Mouse (Mus musculus) NIH3T3 (cell line): ENCODE results near the gene Gm815.

Experiments used
- DNase-seq: peaks from one replicate; pipeline ENCODE4 v3.0.0-alpha.2; 2012; ENCODE audit warnings: low read depth

Gene Gm815

GRCm38 (mm10) chr19:26885616-26886015 is at the start of gene Gm815:
TSS of gene Gm815 (plus strand) at chr19:26885881.
- DNase-seq: no peak

GRCm38 (mm10) chr19:26837626-26838025 is 48.1 kb upstream of the Gm815 start:
- no peak for DNase-seq

- no peak for DNase-seq
Measured at GRCm38 (mm10) chr19:26843896-26844295, 41.8 kb upstream of the Gm815 start.

GRCm38 (mm10) chr19:26844813-26845212 is 40.9 kb upstream of the Gm815 start:
- no peak for DNase-seq

GRCm38 (mm10) chr19:26845276-26846016 is 40.2 kb upstream of the Gm815 start:
- DNase-seq: peak; percentile 98

GRCm38 (mm10) chr19:26846017-26846285 is 39.7 kb upstream of the Gm815 start:
- no peak for DNase-seq

GRCm38 (mm10) chr19:26851017-26851782 is 34.5 kb upstream of the Gm815 start:
- DNase-seq: no peak

GRCm38 (mm10) chr19:26852325-26852900 is 33.3 kb upstream of the Gm815 start:
- DNase-seq: no peak

GRCm38 (mm10) chr19:26853701-26854282 is 31.9 kb upstream of the Gm815 start:
- DNase-seq: peak; percentile 93

- no peak for DNase-seq
Measured at GRCm38 (mm10) chr19:26854661-26855060, 31.0 kb upstream of the Gm815 start.

GRCm38 (mm10) chr19:26855152-26855551 is 30.5 kb upstream of the Gm815 start:
- no peak for DNase-seq

- peak; percentile 57 for DNase-seq
Measured at GRCm38 (mm10) chr19:26858427-26859194, 27.1 kb upstream of the Gm815 start.

GRCm38 (mm10) chr19:26859195-26859570 is 26.5 kb upstream of the Gm815 start:
- DNase-seq: no peak

GRCm38 (mm10) chr19:26863662-26864061 is 22.0 kb upstream of the Gm815 start:
- peak; percentile 43 for DNase-seq

- no peak for DNase-seq
Measured at GRCm38 (mm10) chr19:26864975-26865690, 20.5 kb upstream of the Gm815 start.

- no peak for DNase-seq
Measured at GRCm38 (mm10) chr19:26865736-26866135, 19.9 kb upstream of the Gm815 start.

GRCm38 (mm10) chr19:26869591-26869990 is 16.1 kb upstream of the Gm815 start:
- no peak for DNase-seq

GRCm38 (mm10) chr19:26870280-26870679 is 15.4 kb upstream of the Gm815 start:
- DNase-seq: no peak

- DNase-seq: no peak
Measured at GRCm38 (mm10) chr19:26871096-26871495, 14.6 kb upstream of the Gm815 start.

- no peak for DNase-seq
Measured at GRCm38 (mm10) chr19:26872886-26873285, 12.8 kb upstream of the Gm815 start.

GRCm38 (mm10) chr19:26875601-26876000 is 10.1 kb upstream of the Gm815 start:
- DNase-seq: no peak
